Mouse (Mus musculus): ENCODE measurements at regions not wholly inside any gene's neighbourhood (a gene's known extent, or its start where the extent isn't known, plus 50 kb on each side); places are given as distances from the start of the nearest gene placed in this dataset.

DNA sequence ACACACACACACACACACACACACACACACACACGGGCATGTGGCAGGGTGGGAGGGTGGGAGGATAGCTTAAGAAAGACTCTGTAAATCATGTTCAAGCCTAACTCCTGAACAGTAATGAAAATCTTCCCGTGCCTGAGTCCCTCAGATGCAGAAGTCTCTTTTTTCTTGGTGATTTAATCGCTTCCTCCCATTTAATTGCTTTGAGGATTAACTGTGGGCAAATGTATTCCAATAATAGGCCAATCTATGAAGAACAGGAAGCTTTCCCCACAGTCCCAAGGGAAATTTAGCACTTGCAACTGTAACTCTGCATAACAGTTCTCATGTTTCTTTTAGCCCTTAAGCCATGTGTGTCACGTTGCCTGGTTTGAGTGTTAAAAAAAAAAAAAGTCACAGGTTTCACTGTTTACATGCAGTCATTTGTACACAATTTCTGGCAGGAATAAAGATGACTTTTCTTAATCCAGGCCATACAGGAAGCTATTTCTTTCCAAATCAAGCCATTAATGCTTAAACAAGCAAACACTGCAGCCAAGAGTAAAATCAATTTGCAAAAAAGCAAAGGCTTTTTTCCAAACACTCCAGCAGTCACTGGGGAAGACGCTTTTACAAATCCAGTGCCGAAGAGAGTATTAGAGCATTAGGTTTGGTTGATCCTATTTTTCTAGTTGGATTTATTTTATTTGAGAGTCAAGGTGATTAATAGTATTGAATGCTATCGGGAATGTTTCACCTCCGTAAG is 370.8 kb upstream of the Atp2b1 start:
- H3K4me1 ChIP-seq (ENCODE audit: control insufficient read depth in 2 of 2, insufficient read depth in 2 of 2, low read length in 2 of 2): peaks cover 2 to 6% of the 10 kb centered on the region in 2 experiments; a peak in 3 of 4 replicates
- H3K9ac ChIP-seq (ENCODE audit: low read length): no peak overlapping the region
- H3K9me3 ChIP-seq (ENCODE audit: control insufficient read depth, low read length): no peaks in the 10 kb centered on the region
- ATAC-seq (ENCODE audit: insufficient number of reproducible peaks, insufficient read depth, low FRiP score, low read depth): no peak
- H3K36me3 ChIP-seq (ENCODE audit: control insufficient read depth, insufficient read depth, low read length): no peaks in the 10 kb centered on the region
- 0 out of 4 replicates have a peak overlapping the region, but pooled peaks of 1 of the 2 experiments have one; percentile 17 for H3K27ac ChIP-seq (replicated peaks in 1 of 2; ENCODE audit: control insufficient read depth in 1 of 2, insufficient read depth in 1 of 2, low read depth in 2 of 2, low read length in 2 of 2)
- no peaks in the 10 kb centered on the region for H3K27me3 ChIP-seq (ENCODE audit: control insufficient read depth, insufficient read depth, low read length)
- H3K4me2 ChIP-seq (ENCODE audit: low read length): no peak overlapping the region
- 43% methylated on average over 8 of the region's 8 CpGs for WGBS
- no peak overlapping the region for H3K4me3 ChIP-seq (ENCODE audit: control insufficient read depth in 1 of 2, insufficient read depth in 1 of 2, low read depth in 1 of 2, low read length in 2 of 2)

DNA sequence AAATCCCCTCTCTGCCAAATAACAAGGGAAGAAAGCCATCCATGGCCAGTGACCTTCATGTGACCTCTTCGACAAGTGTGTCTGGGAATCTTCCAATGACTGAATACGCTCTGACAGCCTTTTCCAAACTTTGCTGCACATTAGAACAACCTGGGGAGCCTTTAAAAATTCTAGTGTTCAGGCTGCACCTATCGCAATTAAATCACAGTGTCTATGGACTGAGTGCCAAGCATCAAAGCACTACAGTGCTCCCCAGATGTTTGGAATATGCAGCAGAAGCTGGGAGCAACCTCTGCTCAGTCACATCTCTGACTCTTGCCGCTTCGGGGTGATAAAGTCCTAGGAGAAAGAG is 370.2 kb upstream of the Atp2b1 start:
- H3K27me3 ChIP-seq (ENCODE audit: control insufficient read depth, insufficient read depth, low read length): no peaks in the 10 kb centered on the region
- ATAC-seq (ENCODE audit: insufficient number of reproducible peaks, insufficient read depth, low FRiP score, low read depth): no peak
- no peak overlapping the region for H3K9ac ChIP-seq (ENCODE audit: low read length)
- H3K27ac ChIP-seq (replicated peaks in 1 of 2; ENCODE audit: control insufficient read depth in 1 of 2, insufficient read depth in 1 of 2, low read depth in 2 of 2, low read length in 2 of 2): no peak overlapping the region
- H3K4me2 ChIP-seq (ENCODE audit: low read length): no peak overlapping the region
- peaks cover 2 to 6% of the 10 kb centered on the region in 2 experiments; a peak in 3 of 4 replicates for H3K4me1 ChIP-seq (ENCODE audit: control insufficient read depth in 2 of 2, insufficient read depth in 2 of 2, low read length in 2 of 2)
- H3K4me3 ChIP-seq (ENCODE audit: control insufficient read depth in 1 of 2, insufficient read depth in 1 of 2, low read depth in 1 of 2, low read length in 2 of 2): no peak overlapping the region
- no peaks in the 10 kb centered on the region for H3K9me3 ChIP-seq (ENCODE audit: control insufficient read depth, low read length)
- WGBS: 49% methylated on average over 5 of the region's 5 CpGs
- H3K36me3 ChIP-seq (ENCODE audit: control insufficient read depth, insufficient read depth, low read length): no peaks in the 10 kb centered on the region

- no peak overlapping the region for H3K9ac ChIP-seq (ENCODE audit: low read length)
- ATAC-seq (ENCODE audit: insufficient number of reproducible peaks, insufficient read depth, low FRiP score, low read depth): no peak
- H3K4me3 ChIP-seq (ENCODE audit: control insufficient read depth in 1 of 2, insufficient read depth in 1 of 2, low read depth in 1 of 2, low read length in 2 of 2): no peak overlapping the region
- WGBS: 32% methylated on average over 3 of the region's 3 CpGs
- no peak overlapping the region for H3K4me2 ChIP-seq (ENCODE audit: low read length)
- H3K27me3 ChIP-seq (ENCODE audit: control insufficient read depth, insufficient read depth, low read length): no peaks in the 10 kb centered on the region
- peaks cover 0 to 3% of the 10 kb centered on the region in 2 experiments; a peak in 1 of 4 replicates for H3K4me1 ChIP-seq (ENCODE audit: control insufficient read depth in 2 of 2, insufficient read depth in 2 of 2, low read length in 2 of 2)
- H3K36me3 ChIP-seq (ENCODE audit: control insufficient read depth, insufficient read depth, low read length): no peaks in the 10 kb centered on the region
- H3K9me3 ChIP-seq (ENCODE audit: control insufficient read depth, low read length): no peaks in the 10 kb centered on the region
- H3K27ac ChIP-seq (replicated peaks in 1 of 2; ENCODE audit: control insufficient read depth in 1 of 2, insufficient read depth in 1 of 2, low read depth in 2 of 2, low read length in 2 of 2): no peak overlapping the region
Observed at GRCm38 (mm10) chr10:98554575-98554974, 359.6 kb upstream of the Atp2b1 start.

DNA sequence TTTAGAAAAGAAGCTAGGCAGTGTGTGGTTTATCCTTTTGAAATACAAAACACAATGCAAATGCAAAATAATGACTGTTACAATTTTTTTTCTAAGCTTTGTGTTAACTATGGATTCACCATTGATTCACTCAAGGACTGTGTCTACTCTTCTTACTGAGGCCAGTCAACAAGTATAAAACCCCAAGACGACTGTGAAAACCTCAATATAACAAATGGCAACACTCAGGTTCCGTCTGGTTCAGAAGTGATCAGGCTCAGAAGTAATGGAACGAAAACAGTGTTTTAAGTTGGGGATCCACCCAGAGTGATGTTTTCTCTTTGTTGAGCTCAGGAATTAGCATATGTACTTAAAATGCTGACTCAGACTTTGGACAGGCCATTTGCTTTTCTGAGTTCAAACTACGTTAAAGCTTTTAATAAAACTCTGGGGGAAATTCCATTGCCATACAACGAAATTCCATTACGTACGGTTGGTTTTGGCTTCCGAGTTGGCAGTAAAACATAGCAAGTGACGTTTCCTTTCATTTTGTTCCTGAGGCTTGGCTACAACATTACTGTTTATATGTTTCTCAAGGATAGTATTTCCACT is 356.6 kb upstream of the Atp2b1 start:
- Histone ChIP-seq H3K27ac (replicated peaks in 1 of 2; ENCODE audit: control insufficient read depth in 1 of 2, insufficient read depth in 1 of 2, low read depth in 2 of 2, low read length in 2 of 2) (no peak overlapping the region), H3K9ac (ENCODE audit: low read length) (no peak overlapping the region), H3K4me3 (ENCODE audit: control insufficient read depth in 1 of 2, insufficient read depth in 1 of 2, low read depth in 1 of 2, low read length in 2 of 2) (no peak overlapping the region), H3K9me3 (ENCODE audit: control insufficient read depth, low read length) (no peaks in the 10 kb centered on the region), H3K27me3 (ENCODE audit: control insufficient read depth, insufficient read depth, low read length) (no peaks in the 10 kb centered on the region), H3K4me1 (ENCODE audit: control insufficient read depth in 2 of 2, insufficient read depth in 2 of 2, low read length in 2 of 2) (peaks cover 0 to 3% of the 10 kb centered on the region in 2 experiments; a peak in 1 of 4 replicates), H3K4me2 (ENCODE audit: low read length) (no peak overlapping the region), H3K36me3 (ENCODE audit: control insufficient read depth, insufficient read depth, low read length) (no peaks in the 10 kb centered on the region)
- 85% methylated on average over 9 of the region's 9 CpGs for WGBS
- no peak for ATAC-seq (ENCODE audit: insufficient number of reproducible peaks, insufficient read depth, low FRiP score, low read depth)

DNA sequence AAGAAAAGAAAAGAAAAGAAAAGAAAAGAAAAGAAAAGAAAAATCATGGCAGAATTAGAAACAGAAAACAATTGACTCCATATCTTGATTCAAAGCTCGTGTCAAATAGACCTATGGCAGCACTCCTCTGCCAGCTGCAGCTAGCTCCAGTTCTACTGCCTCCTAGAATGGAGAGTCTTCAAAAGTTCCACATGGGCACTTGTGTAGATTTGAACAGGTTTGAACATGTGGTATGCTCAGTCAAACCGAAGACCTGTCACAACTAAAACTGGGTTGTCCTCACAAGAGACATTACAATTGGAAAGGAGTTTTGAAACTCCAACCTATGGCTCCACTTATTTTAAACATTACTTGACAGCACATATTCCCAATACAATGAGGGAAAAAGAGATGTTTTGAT is 355.6 kb upstream of the Atp2b1 start:
- no peaks in the 10 kb centered on the region for H3K36me3 ChIP-seq (ENCODE audit: control insufficient read depth, insufficient read depth, low read length)
- no peak for ATAC-seq (ENCODE audit: insufficient number of reproducible peaks, insufficient read depth, low FRiP score, low read depth)

DNA sequence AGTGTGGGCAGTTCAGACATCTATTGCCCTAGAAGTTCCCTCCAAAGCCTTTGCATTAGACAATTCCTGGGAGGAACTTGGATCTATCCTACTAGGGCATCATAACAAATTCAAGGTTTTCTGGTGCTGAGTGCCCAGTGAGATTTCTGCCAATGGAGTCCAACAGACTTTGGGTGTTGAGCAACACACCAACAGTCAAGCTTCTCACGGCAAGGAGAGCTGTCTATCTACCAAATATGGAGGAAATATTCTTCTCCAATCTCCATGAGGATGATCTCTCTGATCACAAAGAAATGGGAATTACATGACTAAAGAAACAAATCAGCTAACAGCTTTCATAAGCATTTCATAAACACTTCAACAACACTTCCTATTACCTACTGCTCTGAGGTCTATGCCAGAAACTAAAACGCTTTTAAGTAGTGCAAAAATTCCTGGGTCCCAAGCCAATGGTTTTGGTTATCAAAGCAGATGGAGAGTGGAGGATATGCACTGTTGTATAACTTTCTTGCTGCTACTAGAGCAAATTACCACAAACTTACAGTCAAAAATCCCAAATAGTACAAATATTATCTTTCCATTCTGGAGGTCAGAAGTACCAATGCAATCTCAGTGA is 351.8 kb upstream of the Atp2b1 start:
- Histone ChIP-seq H3K4me1 (ENCODE audit: control insufficient read depth in 2 of 2, insufficient read depth in 2 of 2, low read length in 2 of 2) (no peaks in the 10 kb centered on the region), H3K27me3 (ENCODE audit: control insufficient read depth, insufficient read depth, low read length) (no peaks in the 10 kb centered on the region), H3K9me3 (ENCODE audit: control insufficient read depth, low read length) (no peaks in the 10 kb centered on the region), H3K27ac (replicated peaks in 1 of 2; ENCODE audit: control insufficient read depth in 1 of 2, insufficient read depth in 1 of 2, low read depth in 2 of 2, low read length in 2 of 2) (no peak overlapping the region), H3K9ac (ENCODE audit: low read length) (no peak overlapping the region), H3K36me3 (ENCODE audit: control insufficient read depth, insufficient read depth, low read length) (no peaks in the 10 kb centered on the region), H3K4me3 (ENCODE audit: control insufficient read depth in 1 of 2, insufficient read depth in 1 of 2, low read depth in 1 of 2, low read length in 2 of 2) (no peak overlapping the region), H3K4me2 (ENCODE audit: low read length) (no peak overlapping the region)
- WGBS: 67% methylated on average over 2 of the region's 2 CpGs
- ATAC-seq (ENCODE audit: insufficient number of reproducible peaks, insufficient read depth, low FRiP score, low read depth): no peak

More for the DNA sequence above, 355.6 kb upstream of the Atp2b1 start:
- peaks cover 0 to 3% of the 10 kb centered on the region in 2 experiments; a peak in 1 of 4 replicates for H3K4me1 ChIP-seq (ENCODE audit: control insufficient read depth in 2 of 2, insufficient read depth in 2 of 2, low read length in 2 of 2)
- H3K9ac ChIP-seq (ENCODE audit: low read length): no peak overlapping the region
- WGBS: 73% methylated on average over 2 of the region's 2 CpGs
- no peak overlapping the region for H3K4me2 ChIP-seq (ENCODE audit: low read length)
- no peaks in the 10 kb centered on the region for H3K27me3 ChIP-seq (ENCODE audit: control insufficient read depth, insufficient read depth, low read length)
- no peaks in the 10 kb centered on the region for H3K9me3 ChIP-seq (ENCODE audit: control insufficient read depth, low read length)
- H3K27ac ChIP-seq (replicated peaks in 1 of 2; ENCODE audit: control insufficient read depth in 1 of 2, insufficient read depth in 1 of 2, low read depth in 2 of 2, low read length in 2 of 2): no peak overlapping the region
- H3K4me3 ChIP-seq (ENCODE audit: control insufficient read depth in 1 of 2, insufficient read depth in 1 of 2, low read depth in 1 of 2, low read length in 2 of 2): no peak overlapping the region

DNA sequence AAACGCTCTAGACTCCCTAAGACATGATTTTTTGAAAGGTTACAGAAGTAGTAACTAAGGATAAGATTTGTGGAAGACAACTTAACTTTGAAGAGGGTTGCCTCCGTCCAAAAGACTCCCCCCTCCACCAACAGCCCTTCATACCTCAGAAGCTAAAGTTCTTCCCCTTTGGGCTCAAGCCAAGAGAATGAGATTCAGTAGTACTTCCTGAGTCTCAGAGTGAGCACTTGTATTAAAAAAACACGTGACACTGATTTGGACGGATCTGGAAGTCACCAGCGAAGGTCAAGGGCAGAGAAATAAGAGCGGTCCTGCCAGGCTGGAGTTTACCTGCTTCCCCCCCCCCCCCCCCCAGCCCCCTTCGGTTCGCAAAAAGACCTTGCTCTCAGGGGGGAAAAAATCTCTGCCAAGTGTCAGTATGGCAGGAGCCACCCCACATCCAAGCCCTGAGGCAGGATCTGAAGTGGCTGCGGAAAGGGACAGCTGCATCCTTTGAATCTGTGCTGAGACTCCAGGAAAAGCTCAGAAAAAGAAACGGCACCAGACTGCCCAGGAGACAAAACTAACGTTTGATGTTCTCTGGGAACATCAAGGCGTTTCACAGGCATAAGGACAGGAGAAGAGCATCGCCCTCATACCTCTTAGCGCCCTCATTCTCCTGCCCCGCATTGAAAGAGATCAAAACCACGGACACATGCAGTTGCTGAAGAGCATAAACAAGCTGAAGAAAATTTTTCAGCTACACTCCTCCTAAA is 341.2 kb upstream of the Atp2b1 start:
- Histone ChIP-seq H3K27ac (replicated peaks in 1 of 2; ENCODE audit: control insufficient read depth in 1 of 2, insufficient read depth in 1 of 2, low read depth in 2 of 2, low read length in 2 of 2) (no peak overlapping the region), H3K27me3 (ENCODE audit: control insufficient read depth, insufficient read depth, low read length) (no peaks in the 10 kb centered on the region), H3K4me2 (ENCODE audit: low read length) (peak overlapping the region; percentile 45), H3K4me3 (ENCODE audit: control insufficient read depth in 1 of 2, insufficient read depth in 1 of 2, low read depth in 1 of 2, low read length in 2 of 2) (no peak overlapping the region), H3K9me3 (ENCODE audit: control insufficient read depth, low read length) (no peaks in the 10 kb centered on the region), H3K9ac (ENCODE audit: low read length) (peak overlapping the region; percentile 3; the same call in 1 of the 2 replicates), H3K36me3 (ENCODE audit: control insufficient read depth, insufficient read depth, low read length) (no peaks in the 10 kb centered on the region), H3K4me1 (ENCODE audit: control insufficient read depth in 2 of 2, insufficient read depth in 2 of 2, low read length in 2 of 2) (0 out of 4 replicates have a peak, but pooled peaks cover 2 to 8% of the 10 kb centered on the region in 2 experiments)
- 39% methylated on average over 16 of the region's 16 CpGs for WGBS
- no peak for ATAC-seq (ENCODE audit: insufficient number of reproducible peaks, insufficient read depth, low FRiP score, low read depth)
